Mouse (Mus musculus) erythroblast, embryonic 14.5 days (primary cell): Measurements from ENCODE around the gene Ppia.
"Not testable (repeated sequence)": the region's sequence is repeated elsewhere in the genome, so short reads cannot be mapped to it uniquely, and the experiment has no call there.

Experiments used
- GATA1 ChIP-seq: IDR thresholded peaks from 2 replicates; pipeline ENCODE4 v1.6.1; 2012; ENCODE audit warnings: low read length, inconsistent platforms, mixed read lengths
- TAL1 ChIP-seq: IDR thresholded peaks from 3 replicates; pipeline ENCODE4 v1.6.1; 2012; ENCODE audit warnings: low read length, inconsistent platforms, mixed read lengths

DNA sequence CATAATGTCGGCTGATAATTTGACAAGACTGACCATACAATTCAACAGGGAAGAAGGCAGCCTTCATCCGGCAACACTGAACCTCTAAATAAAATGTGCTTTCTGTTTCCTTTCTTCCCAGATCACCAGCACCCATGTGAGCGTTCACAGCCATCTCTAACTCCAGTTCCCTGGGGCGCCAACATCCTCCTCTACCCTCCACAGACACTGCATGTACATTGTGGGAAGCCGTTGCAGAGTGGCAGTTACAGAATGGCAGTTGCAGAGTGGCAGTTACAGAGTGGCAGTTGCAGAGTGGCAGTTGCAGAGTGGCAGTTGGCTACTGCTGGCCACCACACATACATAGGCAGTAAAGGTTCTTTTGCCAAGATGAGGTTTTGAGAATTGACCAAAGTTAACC, 32.9 kb downstream of the Ppia start:
- not testable (repeated sequence) for TF ChIP-seq TAL1, GATA1
